Mouse (Mus musculus): Measurements from ENCODE around the gene Smyd1.

Gene Smyd1

DNA sequence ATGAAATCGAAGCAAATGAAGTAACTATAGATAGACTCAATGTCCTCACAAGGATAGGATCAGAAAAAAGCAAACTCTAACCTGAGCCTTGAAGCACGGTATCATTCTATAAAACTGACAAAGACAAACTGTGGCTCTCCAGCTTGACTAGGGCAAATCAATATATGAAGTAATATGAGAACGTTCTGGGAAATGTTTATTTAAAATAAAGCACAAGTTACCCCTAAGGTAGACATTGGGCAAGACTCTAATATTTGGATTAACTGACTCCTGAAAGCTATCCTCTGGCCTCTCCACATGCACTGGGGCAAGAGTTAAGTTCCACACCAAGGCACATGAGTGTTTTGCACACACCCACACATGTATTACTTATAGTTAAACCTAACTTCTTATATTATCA, 61.0 kb downstream of the Smyd1 start:
- no peak for DNase-seq (ENCODE audit: extremely low read depth, insufficient read length, low spot score)

DNA sequence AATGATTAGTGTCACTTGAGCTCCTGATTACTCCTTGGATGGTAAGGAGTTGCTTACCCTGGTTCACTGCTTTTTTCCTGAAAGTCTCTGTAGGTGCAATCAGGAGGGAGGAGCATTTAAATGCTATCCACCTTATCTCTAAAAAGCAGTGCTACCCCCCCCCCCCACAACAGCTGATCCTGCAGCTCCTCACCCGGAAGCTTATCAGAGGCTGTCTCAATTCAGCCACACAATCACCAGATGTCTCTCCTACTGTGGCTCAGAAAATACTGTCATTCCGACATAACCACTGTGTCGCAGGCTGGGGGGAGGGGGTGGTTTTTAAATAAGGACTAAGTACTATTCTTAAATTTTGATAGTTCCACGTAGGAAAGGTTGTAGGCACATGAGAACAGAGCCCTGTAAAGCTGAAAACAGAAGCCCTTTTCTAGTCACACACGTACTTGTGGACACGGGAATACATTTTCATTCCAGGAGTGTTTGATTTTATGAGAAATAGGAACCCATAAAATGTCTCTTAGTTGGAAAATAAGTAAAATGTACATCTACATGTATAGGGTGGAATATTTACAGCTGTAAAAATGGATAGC, 61.9 kb downstream of the Smyd1 start:
- no peak for DNase-seq (ENCODE audit: extremely low read depth, insufficient read length, low spot score)

DNA sequence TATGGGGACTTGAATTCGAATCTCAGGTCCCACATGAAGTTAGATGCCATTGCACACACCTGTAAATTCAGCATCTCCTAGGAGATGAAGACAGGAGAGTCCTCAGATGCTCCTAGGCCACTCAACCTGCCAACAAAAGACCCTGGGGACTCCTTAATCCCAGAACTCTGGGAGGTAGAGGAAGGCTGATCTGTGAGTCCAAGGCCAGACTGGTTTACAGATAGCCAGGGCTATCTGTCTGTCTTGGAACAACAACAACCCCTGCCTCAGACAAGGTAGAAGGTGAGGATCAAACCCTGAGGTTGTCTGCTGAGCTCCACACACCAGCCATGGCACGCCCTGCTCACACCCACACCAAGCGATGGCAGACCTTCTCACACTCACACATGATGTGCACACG, 62.9 kb downstream of the Smyd1 start:
- DNase-seq (ENCODE audit: extremely low read depth, insufficient read length, low spot score) = no peak

DNA sequence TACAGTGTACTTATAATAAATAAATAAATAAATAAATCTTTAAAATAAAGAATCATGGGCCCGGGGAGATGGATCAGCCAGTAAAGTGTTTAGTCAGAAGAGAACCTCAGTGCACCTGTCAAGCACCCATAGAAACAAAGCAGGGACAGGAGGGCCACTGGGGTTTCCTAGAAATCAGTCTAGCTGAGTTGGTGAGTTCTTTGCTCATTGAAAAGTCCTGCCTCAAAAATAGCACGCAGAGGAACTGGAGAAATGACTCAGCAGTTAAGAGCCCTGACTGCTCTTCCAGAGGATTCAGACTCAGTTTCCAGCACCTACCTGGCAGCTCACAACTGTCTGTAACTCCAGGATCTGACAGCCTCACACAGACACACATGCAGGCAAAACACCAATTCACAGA, 63.5 kb downstream of the Smyd1 start:
- DNase-seq (ENCODE audit: extremely low read depth, insufficient read length, low spot score) = no peak

DNA sequence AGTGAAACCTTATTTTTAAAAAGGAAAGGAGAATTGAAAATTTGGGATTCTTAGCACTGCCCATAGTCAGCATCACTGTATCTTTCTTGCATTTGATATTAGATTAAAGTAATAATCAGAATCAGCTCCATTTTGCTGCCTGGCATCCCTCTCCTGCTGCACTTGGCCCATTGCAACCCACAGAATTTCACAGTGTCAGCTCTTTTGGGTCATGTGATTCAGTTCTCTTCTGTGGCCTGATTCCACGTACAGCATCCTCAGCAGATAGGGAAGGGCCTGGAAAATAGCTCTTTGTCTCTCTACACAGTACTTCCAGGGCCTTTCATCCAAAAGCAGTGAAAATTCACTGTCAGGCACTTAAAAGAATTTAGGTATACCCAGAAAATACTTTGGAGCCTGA, 64.7 kb downstream of the Smyd1 start:
- DNase-seq (ENCODE audit: extremely low read depth, insufficient read length, low spot score) = no peak

DNA sequence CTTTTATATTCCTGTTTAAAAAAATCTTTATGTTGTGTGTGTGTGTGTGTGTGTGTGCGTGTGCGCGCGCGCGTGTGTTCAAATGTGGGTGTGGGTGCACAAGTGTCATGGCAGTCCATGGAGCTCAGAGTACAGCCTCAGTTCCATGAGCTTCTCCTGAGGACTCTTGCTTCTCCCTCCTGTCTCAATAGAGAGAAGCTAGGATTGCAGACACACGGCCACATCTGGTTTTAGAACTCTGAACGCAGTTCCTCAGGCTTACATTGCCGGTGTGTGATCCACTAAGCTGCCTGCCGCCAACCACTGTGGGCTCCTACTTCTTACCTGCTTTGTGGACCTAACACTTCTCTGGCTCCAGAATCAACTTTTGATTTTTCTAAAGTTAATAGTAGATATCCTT, 65.9 kb downstream of the Smyd1 start:
- no peak for DNase-seq (ENCODE audit: extremely low read depth, insufficient read length, low spot score)

DNA sequence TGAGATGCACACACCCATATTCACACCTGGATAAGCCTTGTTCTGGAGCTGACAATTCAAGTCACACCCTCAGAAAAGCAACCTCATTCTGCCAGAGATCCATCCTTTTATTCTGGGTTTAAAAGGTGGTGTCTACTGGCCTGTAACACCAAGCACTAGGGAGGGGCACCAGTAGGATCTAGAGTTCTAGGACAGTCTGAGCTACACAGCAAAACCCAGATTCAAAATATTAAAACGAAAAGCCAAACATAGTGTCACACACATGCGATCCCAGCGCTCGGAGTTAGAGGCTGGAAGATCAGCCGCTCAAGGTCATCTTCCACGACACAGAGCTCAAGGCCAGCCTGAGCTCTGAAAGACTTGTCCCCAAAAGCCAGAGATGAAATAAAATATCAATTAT, 67.6 kb downstream of the Smyd1 start:
- DNase-seq (ENCODE audit: extremely low read depth, insufficient read length, low spot score) = no peak

DNA sequence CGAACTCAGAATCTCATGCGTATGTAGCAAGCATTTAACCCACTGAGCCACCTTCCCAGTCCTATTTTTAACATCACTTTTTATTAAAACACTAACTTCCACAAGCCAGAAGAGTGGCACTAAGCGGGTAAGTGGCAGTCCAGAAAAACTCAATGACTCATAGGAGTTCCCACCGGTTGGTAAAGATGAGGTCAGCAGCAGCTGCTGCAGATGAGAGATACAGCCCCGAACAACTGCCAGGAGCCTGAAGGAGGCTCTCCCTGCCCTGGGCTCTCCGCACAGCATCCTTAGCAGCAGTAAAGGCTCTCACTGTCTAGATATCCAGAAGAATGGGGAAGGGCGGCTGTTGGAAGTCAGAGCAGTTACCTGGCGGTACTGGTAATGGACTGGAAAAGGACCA, 71.1 kb downstream of the Smyd1 start:
- no peak for DNase-seq (ENCODE audit: extremely low read depth, insufficient read length, low spot score)

DNA sequence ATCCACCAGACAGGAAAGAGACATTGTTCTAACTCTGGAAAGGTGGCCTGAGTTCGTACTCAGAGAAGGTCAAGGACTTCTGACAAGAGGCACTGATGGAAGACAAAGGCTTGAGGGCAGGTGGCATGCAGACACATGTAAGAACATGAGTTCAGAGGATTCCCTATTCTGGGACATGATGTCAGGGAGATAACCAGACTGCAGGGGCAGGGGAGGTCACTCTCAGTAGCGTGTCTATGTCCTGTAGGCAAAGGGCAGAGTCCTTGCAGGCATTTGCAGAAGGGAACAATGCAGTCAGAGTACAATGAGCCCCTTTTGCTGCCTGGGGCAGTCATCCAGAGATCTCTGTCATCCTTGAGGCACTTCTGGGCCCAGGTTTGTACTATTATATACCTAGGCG, 72.4 kb downstream of the Smyd1 start:
- no peak for DNase-seq (ENCODE audit: extremely low read depth, insufficient read length, low spot score)

DNA sequence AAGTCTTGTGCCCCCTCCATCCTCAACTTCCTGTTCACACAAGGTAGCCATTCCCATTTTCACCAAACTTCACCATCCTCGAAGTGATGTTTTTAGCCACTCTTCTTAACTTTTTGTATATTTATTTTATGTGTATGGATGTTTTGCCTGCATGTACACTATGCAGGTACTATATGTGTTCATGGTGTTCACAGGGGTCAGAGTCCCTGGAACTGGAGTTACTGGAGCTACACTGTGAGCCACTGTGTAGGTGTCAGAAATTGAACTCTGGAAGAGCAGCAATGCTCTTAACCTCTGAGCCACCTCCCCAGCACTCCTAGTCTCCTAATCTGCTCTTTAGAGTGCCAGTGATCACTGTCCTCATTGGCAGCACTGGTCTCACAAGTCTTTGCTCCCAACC, 73.6 kb downstream of the Smyd1 start:
- DNase-seq (ENCODE audit: extremely low read depth, insufficient read length, low spot score) = no peak

DNA sequence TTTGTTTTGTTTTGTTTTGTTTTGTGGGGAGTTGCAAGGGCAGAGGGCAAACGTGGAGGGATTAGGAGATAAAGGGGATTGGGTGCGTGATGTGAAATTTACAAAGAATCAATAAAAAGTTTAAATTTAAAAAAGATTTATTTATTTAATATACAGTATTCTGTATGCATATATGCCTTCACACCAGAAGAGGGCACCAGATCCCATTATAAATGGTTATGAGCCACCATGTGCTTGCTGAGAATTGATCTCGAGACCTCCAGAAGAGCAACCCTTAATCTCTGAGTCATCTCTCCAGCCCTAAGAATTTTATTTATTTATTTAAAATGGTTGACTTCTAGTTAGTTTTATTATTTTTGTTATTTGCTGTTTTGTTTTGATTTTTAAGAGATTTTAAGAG, 78.8 kb downstream of the Smyd1 start:
- DNase-seq (ENCODE audit: extremely low read depth, insufficient read length, low spot score) = no peak

DNA sequence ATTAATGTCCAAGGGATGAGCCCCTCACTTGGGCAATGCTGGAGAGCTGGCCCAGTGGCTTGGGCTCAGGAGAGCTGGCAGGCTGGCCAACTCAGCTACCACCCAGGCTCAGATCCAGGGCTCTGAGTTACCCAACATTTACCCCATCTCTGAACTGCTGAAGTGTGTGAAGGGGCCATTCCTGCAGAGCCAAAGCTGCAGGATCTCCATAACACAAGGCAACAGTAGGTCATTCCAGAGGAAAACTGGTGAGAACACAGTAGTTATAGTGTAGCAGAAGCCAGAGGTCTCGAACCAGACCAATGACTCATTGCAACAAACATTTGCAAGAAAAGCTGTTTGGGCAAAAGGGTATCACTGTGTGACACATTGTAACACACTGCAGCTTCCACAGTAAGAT, 79.2 kb downstream of the Smyd1 start:
- no peak for DNase-seq (ENCODE audit: extremely low read depth, insufficient read length, low spot score)

DNA sequence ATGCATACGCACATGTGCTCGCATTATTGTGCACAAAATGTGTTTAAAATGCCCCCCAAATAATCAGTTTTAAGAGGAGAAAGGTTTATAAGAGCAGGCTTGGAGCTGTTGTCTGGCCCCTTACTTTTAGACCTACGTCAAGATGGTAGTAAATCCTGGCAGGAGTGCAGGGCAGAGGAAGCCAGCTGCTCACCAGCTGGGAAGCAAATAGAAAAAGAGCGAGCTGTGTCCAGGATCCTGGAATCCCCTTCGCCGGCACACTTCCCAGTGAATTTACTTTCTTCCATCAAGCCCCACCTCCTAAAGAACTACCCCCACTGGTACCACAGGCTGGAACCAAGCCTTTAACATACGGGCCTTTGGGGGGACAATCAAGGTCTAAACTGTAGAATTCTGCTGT, 81.2 kb downstream of the Smyd1 start:
- DNase-seq (ENCODE audit: extremely low read depth, insufficient read length, low spot score) = no peak

DNA sequence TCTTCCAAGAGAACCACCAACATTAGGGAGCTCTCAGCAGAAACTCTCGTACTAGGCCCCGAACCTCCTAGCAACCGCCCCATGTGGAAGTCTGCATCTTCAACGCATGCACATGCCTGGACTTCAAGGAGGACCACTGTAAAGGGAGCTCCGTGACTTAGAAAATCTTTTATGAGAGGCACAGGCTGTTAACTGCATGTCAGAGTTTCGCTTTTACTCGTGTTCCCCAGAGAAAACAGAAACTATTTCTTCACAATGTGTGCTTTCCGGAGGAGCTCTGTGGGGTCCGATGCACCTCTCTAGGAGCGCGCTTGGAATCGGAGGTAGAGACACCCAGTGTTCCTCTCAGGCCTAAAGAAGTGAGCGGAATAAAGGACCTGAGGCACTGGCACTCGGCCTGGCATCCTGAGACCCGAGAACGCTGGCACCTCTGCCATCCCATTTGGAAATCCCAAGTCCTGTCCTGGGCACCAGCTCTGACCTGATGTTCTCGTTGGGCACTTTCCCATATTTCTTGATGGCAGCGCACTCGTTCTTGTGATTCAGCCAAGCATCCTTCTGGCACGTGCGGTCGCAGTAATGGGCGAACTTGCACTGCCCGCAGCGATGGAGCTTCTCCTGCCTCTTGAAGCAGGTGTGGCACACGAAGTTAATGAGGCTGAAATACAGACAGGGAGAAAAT, 82.8 kb downstream of the Smyd1 start:
- no peak for DNase-seq (ENCODE audit: extremely low read depth, insufficient read length, low spot score)

DNA sequence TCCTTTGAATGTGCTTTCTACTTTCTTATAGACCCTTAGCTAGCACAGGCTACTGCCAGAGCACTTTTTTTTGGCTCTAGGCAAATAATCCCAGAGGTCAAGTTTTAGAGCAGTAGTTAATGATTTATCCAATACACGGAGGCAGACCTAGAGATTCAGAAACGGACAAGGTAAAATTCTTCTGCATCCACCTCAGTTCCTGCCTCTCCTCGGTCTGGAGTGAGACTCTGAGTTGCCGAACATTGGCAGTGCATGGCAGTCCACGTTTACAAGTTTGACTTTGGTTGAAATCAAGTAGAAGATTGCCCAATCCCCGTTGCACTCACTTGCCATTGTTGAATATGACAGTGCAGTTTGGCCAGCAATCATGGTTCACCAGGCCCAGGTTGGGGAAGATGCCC, 85.0 kb downstream of the Smyd1 start:
- no peak for DNase-seq (ENCODE audit: extremely low read depth, insufficient read length, low spot score)

DNA sequence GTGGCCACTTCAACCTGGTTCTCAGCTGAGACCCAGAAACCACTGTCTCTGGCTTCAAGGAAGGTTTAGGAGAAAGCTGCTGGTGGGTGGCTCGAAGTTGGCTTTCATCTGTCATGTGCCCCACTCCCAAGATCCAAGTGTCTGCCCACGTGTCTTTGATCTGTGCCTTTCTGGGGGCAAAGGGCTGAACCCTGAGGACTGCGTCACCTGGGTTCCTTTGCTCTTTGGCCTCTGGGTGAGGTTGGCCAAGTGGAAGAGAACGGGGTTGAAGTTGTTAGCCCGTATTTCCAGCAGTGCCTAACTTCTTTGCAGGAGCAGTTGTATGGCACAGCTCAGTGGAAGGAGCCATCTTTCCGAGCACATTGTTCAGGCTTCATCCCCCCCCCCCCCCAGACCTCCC, 85.5 kb downstream of the Smyd1 start:
- no peak for DNase-seq (ENCODE audit: extremely low read depth, insufficient read length, low spot score)

DNA sequence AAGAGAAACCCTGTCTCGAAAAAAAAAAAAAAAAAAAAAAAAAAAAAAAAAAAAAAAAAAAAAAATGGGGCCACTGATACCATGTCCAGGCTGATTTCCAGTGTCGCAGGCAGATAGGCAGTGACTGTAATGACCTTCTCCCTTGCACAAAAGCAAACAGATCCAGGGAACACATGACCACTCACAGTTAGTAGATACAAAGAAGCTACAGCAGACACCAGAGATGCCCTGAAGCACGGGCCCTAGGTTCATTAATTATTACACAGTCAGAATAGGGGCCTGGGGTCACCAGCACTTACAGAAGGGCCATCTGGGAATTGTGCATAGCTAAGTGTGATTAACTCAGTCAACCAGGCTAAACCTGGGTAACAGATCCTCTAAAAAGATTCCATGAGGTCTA, 86.1 kb downstream of the Smyd1 start:
- no peak for DNase-seq (ENCODE audit: extremely low read depth, insufficient read length, low spot score)

DNA sequence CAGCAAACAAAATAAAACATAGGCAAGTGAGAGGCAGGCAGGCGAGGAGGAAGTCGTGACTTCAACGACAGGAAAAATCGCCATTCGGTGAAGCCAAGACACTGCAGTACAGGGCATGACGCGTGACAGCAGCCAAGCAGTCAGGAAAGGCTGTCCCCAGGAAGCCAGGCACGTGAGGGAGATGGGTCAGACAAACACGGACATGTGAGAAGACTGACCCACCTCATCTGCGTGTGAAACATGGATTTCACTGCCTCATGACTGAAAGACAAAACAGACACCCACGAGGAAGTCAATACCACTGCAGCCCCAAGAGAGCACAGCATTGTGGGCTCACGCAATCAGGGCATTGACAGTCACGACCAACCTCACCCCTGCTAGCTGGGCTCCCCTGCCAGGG, 86.9 kb downstream of the Smyd1 start:
- DNase-seq (ENCODE audit: extremely low read depth, insufficient read length, low spot score) = no peak

DNA sequence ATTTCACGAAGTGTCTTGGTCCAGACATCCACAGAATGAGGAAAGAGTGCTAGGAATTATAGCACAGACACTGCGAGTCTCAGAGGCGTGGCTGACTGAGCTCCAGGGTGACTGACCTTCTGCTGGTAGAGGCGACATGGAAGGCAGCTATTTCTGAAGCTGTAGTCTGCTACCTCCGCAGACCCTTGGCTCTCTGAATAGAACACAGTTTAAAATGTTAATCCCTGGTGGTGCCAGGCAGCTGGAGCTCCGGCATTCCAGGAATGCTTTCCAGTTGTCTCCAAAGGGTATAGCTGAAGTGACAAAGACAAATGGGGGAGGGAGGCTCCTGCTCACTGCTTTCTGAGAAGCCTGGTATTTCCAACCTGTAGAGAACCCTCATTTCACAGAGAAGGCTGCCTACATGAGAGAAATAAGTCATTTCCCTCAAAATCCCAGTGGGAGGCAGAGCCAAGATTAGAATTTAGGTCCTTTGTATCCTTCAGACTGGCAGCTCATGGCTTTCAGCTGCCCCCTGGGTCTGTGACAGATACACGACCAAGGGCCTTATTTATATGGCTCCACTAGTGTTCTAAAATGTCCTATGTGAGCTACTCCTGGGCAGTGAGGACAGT, 94.8 kb downstream of the Smyd1 start:
- no peak for DNase-seq (ENCODE audit: extremely low read depth, insufficient read length, low spot score)

DNA sequence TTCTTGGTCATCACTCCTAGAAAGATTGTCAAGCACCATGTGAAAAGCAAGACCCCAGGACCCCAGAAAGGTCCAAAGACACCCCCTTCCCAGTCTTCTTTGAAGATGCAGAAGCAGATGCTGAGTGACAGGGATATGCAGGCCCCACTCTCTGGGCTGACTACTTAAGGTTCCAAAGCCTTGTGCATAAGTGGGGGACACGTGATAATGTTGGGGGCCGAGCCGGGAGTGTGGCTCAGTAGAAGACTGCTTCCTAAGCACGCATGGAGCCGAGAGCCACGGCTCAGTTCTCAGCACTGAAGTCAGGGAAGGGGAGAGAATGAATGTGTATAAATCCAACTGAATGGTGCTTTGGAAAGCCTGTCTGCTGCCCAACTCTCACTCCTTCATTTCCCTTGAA, 95.5 kb downstream of the Smyd1 start:
- no peak for DNase-seq (ENCODE audit: extremely low read depth, insufficient read length, low spot score)

DNA sequence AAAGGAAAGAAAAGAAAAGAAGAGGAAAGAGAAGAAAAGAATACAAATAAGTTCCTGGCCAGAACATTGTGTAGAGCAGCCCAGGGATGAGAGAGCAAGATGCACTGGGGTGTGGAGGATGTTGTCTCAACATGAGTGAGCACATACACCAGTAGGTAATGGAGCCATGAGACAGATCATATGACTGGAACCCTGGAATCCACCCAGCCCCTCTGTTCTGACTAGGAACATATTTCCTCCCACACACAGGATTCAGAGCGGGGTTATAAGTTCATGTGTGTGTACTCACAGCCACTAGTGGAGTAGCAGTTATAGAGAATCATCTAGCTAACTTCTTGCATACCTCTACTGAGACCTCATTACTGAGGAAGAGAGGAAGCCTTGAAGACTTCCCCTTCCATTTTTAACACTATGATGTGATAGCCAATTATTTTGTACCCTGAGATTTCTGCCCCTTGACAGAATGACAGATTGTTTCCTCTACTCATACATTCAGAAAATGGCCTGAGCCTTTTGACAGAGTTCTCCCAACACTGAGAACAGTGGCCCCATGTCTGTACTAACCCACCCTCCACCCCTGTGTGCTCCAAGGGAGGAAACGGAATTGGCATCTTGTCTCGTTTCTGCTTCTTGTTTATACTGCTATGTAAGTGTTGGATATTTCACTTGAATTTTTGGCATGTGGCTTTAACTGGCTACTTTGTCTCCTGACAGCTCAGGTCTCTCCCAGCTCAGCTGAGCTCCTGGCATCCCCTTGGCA, 97.7 kb downstream of the Smyd1 start:
- DNase-seq (ENCODE audit: extremely low read depth, insufficient read length, low spot score) = no peak

DNA sequence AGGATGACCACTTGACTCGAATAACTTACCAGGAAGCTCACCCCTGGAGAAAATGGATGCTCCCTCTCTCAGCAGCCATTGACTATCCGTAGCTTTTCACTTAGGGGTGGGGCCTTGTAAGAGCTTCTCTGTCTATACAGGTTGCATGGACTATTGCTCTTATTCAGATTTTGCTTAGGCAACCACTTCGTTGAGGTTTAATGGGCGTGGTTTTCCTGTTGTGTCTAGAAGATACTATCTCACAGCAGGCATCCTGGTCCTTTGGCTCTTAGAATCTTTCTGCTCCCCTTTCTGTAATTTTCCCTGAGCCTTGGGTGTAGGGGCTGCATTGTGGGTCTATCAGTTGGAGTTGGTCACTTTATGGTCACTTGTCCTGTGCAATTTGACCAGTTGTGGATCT, 100.5 kb downstream of the Smyd1 start:
- no peak for DNase-seq (ENCODE audit: extremely low read depth, insufficient read length, low spot score)
